Mouse (Mus musculus): Measurements from ENCODE around the gene Utp6.

GRCm38 (mm10) chr11:79901146-79901545, 61.0 kb downstream of the Utp6 start:
- no peak for TF ChIP-seq CTCF (IDR thresholded peaks at IDR 0.05 in 2 of 3, conservative IDR thresholded peaks at IDR 0.05 in 1 of 3; ENCODE audit: control insufficient read depth in 1 of 3, insufficient read depth in 1 of 3, low read depth in 2 of 3, low read length in 3 of 3, poor library complexity in 1 of 3, severe bottlenecking in 1 of 3)
- no peak for TF ChIP-seq NELFE (IDR thresholded peaks at IDR 0.05; ENCODE audit: low read depth, low read length)
- no peak for TF ChIP-seq RCOR1 (IDR thresholded peaks at IDR 0.05; ENCODE audit: low read depth, low read length)
- TF ChIP-seq CHD1 (IDR thresholded peaks at IDR 0.05; ENCODE audit: low read depth, low read length): no peak
- no peak for TF ChIP-seq KAT2A (conservative IDR thresholded peaks at IDR 0.05; ENCODE audit: low read depth, low read length)
